Mouse (Mus musculus) G1E (cell line): ENCODE results near the gene Ssrp1. TPM values are rescaled to one million over a fixed set of nuclear protein-coding genes. Genes with fewer than 3 reads are reported as not detected.
A peak's percentile ranks its signal among the peaks of the same experiment; 100 is the strongest.

Source experiments
- ATAC-seq: 2 replicates; pipeline ENCODE4 v1.8.0; 2016; ENCODE audit warnings: mild to moderate bottlenecking; ENCODE audit not compliant: insufficient number of reproducible peaks, poor library complexity, low FRiP score, severe bottlenecking; ENCODE audit errors: extremely low read depth
- DNase-seq: peaks from one replicate; pipeline ENCODE4 v3.0.0; 2012; ENCODE audit warnings: low spot score
- H3K27me3 ChIP-seq: 2 replicates; pipeline ENCODE4 v1.6.1; 2012; ENCODE audit warnings: mild to moderate bottlenecking, low read length, inconsistent platforms; ENCODE audit not compliant: insufficient read depth
- H3K36me3 ChIP-seq: replicated peaks from 2 replicates; pipeline ENCODE3; 2012; ENCODE audit warnings: mild to moderate bottlenecking, inconsistent platforms
- H3K4me1 ChIP-seq: 2 replicates; pipeline ENCODE4 v1.6.1; 2012; ENCODE audit warnings: low read depth, low read length, inconsistent platforms, mixed read lengths; ENCODE audit not compliant: insufficient read depth
- H3K4me3 ChIP-seq: 2 replicates; pipeline ENCODE4 v1.5.1; 2012; ENCODE audit warnings: low read depth, mild to moderate bottlenecking, inconsistent platforms, low read length, moderate library complexity, mixed read lengths
- H3K9me3 ChIP-seq: replicated peaks from 2 replicates; pipeline ENCODE4 v1.6.1; 2012; ENCODE audit warnings: inconsistent platforms
- CTCF ChIP-seq: IDR thresholded peaks from 2 replicates; pipeline ENCODE4 v1.5.1; 2012; ENCODE audit warnings: low read depth, low read length, inconsistent platforms, mixed read lengths
- GATA1 ChIP-seq: IDR thresholded peaks from 2 replicates; pipeline ENCODE4 v1.6.1; 2012; ENCODE audit warnings: borderline replicate concordance, low read length, inconsistent platforms, mixed read lengths
- GATA2 ChIP-seq: IDR thresholded peaks from 2 replicates; pipeline ENCODE4 v1.6.1; 2012; ENCODE audit warnings: low read depth, low read length, inconsistent platforms, borderline replicate concordance
- POLR2AphosphoS5 ChIP-seq: IDR thresholded peaks from 2 replicates; pipeline ENCODE4 v1.6.1; 2012; ENCODE audit warnings: low read depth, low read length, inconsistent platforms; ENCODE audit not compliant: insufficient replicate concordance
- TAL1 ChIP-seq: conservative IDR thresholded peaks from 2 replicates; pipeline ENCODE4 v1.6.1; 2012; ENCODE audit warnings: low read depth, low read length, inconsistent platforms, mixed read lengths
- polyA plus RNA-seq: library from polyadenylated mRNA; stranded (reverse); fragments of >175 nt; gene quantifications from 2 replicates; pipeline ENCODE4 v1.2.3, GENCODE M21; 2012
- total RNA-seq, 2 experiments: library from RNA; stranded (forward) in 1 of 2; stranded (reverse) in 1 of 2; fragments of 200-1000 nt in 1 of 2; fragments of >200 nt in 1 of 2; fragmentation: Nextera tagmentation in 1 of 2; gene quantifications; 2 replicates each; pipeline ENCODE4 v1.2.3; 2014 to 2017

Gene Ssrp1
- total and polyA plus RNA-seq, 3 experiments = 111 to 315 (median 168) TPM

- Histone ChIP-seq H3K36me3 (peaks cover 60% of the 10 kb centered on the region), H3K9me3 (no peaks in the 10 kb centered on the region), H3K4me3 (peak overlapping the region; percentile 71; the same call in 1 of the 2 replicates), H3K4me1 (peaks cover 59% of the 10 kb centered on the region), H3K27me3 (peaks cover 6% of the 10 kb centered on the region; the same call in 1 of the 2 replicates)
- TF ChIP-seq GATA1 (no peak), TAL1 (no peak), CTCF (no peak), POLR2AphosphoS5 (no peak), GATA2 (no peak)
- ATAC-seq (no peak), DNase-seq (no peak)
Measured at GRCm38 (mm10) chr2:85047081-85047480, 10.0 kb downstream of the Ssrp1 start.

DNA sequence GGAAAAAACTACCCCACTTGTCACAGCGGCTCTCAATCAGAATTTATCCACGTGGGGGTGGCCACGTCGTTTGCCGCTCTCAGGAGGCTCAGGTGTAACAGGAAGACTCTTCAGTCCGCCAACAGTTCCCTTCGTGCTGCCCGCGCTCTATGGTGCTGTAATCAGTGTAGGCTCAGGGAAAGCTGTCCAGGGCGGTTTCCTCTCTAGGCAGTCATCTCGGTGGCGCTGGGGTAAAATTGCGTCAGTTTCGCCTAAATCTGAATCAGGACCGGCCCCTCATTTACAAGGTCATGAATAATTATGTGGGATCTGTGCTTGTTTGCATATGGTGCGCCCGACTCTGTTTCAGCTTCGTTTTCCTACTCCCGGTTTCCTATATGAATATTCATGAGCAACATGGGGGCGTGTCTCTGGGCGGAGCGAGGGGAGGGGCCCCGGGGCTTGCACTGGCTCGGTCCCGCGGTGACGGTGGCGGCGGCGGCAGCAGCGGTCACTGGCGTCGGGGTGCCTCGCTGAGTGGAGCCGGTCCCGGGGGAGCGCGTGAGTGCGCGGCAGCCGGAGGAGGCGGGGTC, 10.6 kb downstream of the Ssrp1 start, which contains the start of gene Tnks1bp1:
Gene Tnks1bp1 (plus strand): TSS at position 427 of the 572 bp plus-strand sequence.
- peak within 1 kb of the TSS; percentile 71 for H3K4me3 ChIP-seq
- ATAC-seq (peak; percentile 96), DNase-seq (peak; percentile 92)
- H3K27me3 ChIP-seq = peaks cover 6% of the 10 kb centered on the region; the same call in 1 of the 2 replicates
- no peaks in the 10 kb centered on the region for H3K9me3 ChIP-seq
- peaks cover 60% of the 10 kb centered on the region for H3K36me3 ChIP-seq
- TF ChIP-seq CTCF (no peak), GATA2 (no peak), TAL1 (no peak), POLR2AphosphoS5 (no peak), GATA1 (no peak)
- H3K4me1 ChIP-seq = peaks cover 56% of the 10 kb centered on the region

- Histone ChIP-seq H3K9me3 (no peaks in the 10 kb centered on the region), H3K27me3 (peaks cover 6% of the 10 kb centered on the region; the same call in 1 of the 2 replicates), H3K4me3 (peak overlapping the region; percentile 71), H3K4me1 (peaks cover 55% of the 10 kb centered on the region), H3K36me3 (peaks cover 54% of the 10 kb centered on the region)
- TF ChIP-seq GATA1 (no peak), CTCF (no peak), TAL1 (no peak), POLR2AphosphoS5 (no peak), GATA2 (no peak)
- DNase-seq (peak; percentile 63), ATAC-seq (peak; percentile 22; the same call in 1 of the 2 replicates)
Measured at GRCm38 (mm10) chr2:85048168-85048751, 11.2 kb downstream of the Ssrp1 start.

GRCm38 (mm10) chr2:85049277-85049676, 12.2 kb downstream of the Ssrp1 start:
- Histone ChIP-seq H3K9me3 (no peaks in the 10 kb centered on the region), H3K4me1 (peaks cover 47% of the 10 kb centered on the region), H3K27me3 (peaks cover 6% of the 10 kb centered on the region; the same call in 1 of the 2 replicates), H3K4me3 (no peak overlapping the region), H3K36me3 (peaks cover 47% of the 10 kb centered on the region)
- TF ChIP-seq GATA1 (no peak), TAL1 (no peak), CTCF (no peak), POLR2AphosphoS5 (no peak), GATA2 (no peak)
- DNase-seq (no peak), ATAC-seq (no peak)

GRCm38 (mm10) chr2:85050001-85050634, 13.1 kb downstream of the Ssrp1 start:
- ATAC-seq = no peak
- TF ChIP-seq GATA2 (no peak), POLR2AphosphoS5 (no peak), TAL1 (no peak), GATA1 (no peak), CTCF (no peak)
- H3K36me3 ChIP-seq = peaks cover 38% of the 10 kb centered on the region
- no peaks in the 10 kb centered on the region for H3K9me3 ChIP-seq
- H3K4me3 ChIP-seq = no peak overlapping the region
- peaks cover 6% of the 10 kb centered on the region; the same call in 1 of the 2 replicates for H3K27me3 ChIP-seq
- DNase-seq = no peak
- peaks cover 42% of the 10 kb centered on the region for H3K4me1 ChIP-seq

- Histone ChIP-seq H3K4me1 (peaks cover 38% of the 10 kb centered on the region), H3K27me3 (peaks cover 10% of the 10 kb centered on the region; the same call in 1 of the 2 replicates), H3K36me3 (peaks cover 32% of the 10 kb centered on the region), H3K4me3 (no peak overlapping the region), H3K9me3 (no peaks in the 10 kb centered on the region)
- DNase-seq = no peak
- TF ChIP-seq GATA2 (no peak), CTCF (no peak), GATA1 (no peak), TAL1 (no peak), POLR2AphosphoS5 (no peak)
- no peak for ATAC-seq
Measured at GRCm38 (mm10) chr2:85050746-85051145, 13.7 kb downstream of the Ssrp1 start.
